Mouse (Mus musculus) kidney, postnatal 10 days (tissue): ENCODE results near the gene Kcnb1.
"Not testable (repeated sequence)": the region's sequence is repeated elsewhere in the genome, so short reads cannot be mapped to it uniquely, and the experiment has no call there.

ENCODE experiments used
- DNase-seq: peaks from one replicate; pipeline ENCODE4 v3.0.0; 2021; ENCODE audit warnings: mixed read lengths

The Kcnb1 gene

DNA sequence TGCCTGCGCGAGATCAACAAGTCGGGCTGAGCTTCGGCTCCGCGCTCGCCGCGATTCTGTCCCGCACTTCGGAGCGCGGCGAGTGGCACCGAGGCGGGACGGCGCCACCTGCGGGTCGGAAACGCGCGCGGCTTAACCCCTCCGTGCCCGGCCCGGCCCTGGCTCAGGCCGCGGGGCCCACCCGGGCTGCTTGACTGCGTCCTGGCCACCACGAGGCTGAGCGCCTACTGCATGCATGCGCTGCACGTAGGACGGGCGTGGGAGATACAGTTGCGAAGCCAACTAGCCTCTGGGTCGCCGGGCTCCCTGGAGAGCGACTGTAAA, at the start of gene Kcnb1:
Gene Kcnb1 (minus strand): TSS at position 80 of the 324 bp plus-strand sequence.
- DNase-seq: peak; percentile 90

DNA sequence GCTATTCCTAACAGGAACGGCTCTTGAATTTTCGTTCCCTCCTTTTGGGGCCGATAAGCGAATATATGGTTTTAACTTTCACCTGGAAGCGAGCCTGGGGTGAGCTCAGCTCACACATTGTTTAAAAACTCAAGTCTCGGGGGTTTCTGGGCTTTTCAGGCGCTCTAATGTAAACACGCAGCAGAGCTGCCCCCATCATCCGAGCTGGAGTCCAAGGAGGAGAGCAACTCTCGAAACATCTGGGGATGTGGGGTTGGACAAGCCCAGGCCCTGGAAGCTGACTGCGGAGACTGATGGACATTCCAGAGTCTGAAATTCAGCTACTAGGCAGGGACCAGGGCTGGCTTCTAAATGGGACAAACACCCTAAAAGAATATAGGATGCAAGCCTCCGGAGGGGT, 49.3 kb upstream of the Kcnb1 start:
- DNase-seq: no peak

- no peak for DNase-seq
These were observed 47.3 kb upstream of the Kcnb1 start for GRCm38 (mm10) chr2:167237224-167237623.

- DNase-seq: no peak
These were observed 46.2 kb upstream of the Kcnb1 start for GRCm38 (mm10) chr2:167236174-167236573.

DNA sequence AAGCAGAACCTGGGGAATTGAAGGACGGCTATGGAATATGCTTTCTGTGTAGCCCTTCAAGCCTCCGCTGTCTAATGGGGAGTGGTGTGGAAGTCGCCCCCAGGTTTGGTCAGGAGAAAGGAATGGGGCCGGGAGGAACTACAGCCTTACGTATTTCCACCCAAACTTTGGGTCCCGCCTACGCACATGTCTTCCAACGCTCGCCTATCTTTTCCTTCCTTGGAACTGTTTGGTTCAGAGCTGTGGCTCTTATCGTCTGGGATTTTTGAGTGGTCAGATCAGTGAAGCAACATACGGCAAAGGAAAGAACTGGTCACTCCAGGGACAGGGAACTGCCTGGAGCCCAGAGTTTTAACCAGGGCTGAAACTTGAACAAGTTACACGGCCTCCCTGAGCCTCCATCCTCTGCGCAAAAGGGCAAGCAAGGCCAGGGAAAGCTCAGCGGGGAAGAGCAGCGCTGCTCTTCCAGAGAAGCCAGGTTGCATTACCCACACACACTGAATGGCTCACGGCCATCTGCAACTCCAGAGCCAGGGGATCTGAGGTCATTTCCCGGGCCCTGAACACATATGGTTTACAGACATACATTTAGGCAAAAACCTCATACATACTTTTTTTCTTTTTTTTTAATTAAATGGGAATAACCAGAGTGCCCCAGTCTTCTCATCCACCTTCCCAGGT, 45.5 kb upstream of the Kcnb1 start:
- no peak for DNase-seq

DNA sequence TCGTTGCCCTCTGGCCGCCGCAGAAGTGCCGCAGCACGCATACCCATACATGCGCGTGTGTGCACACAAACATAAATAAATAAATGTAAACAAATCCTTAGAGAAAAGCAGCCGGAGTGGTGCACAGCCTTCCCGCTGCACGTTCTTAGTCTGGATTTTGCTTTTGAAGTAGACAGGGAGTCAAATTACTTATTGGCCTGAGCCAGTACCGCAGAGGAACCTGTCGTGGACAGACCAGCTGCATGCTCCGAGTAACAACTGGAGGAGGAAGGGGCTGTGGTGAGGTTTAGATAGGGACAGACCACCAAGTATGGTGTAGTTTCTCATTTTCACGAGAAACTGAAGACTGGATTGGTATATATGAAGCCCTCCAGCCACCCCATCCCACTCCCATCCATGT, 43.8 kb upstream of the Kcnb1 start:
- DNase-seq: no peak

- DNase-seq: no peak
These were observed 43.0 kb upstream of the Kcnb1 start for GRCm38 (mm10) chr2:167233009-167233335.

DNA sequence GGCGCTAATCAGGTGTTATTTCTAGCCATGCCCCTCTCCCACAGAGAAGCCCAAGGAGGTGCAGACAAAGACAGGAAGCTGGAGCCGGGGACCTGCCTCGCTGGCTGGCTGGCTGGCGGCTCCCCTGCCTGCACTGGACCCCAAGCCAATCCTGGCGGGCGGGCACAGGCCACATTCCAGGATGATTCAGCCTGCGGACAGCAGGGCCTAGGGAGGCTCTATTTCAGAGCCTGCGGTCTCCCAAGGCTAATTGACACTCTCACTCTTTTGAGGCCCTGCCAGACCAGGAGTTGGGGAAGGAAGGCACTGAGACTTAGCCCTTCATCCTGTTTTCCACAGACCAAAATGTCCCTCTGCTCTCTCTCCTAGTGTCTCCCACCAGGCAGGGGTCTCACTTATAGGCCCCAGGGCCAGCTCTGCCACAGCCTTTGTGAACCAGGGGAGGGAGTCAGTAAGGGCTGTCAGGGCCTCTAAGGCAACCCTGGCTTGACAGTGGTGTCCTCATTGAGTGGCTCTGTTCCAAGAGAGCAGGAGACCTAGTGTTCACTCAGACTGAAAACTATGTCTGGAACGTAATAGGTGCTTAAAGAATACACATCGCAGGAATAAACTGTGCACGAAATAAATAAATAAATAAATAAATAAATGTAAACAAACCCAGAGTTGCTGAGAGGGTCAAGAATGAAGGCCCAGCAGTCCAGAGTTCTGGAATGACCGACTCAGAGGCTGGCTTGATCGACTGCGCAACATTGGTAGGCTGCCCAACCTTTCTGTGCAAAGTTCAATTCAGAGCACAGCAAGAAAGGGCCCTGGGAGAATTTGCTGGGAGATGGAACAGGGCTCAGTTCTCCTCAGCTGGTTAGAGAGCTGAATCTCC, 42.4 kb upstream of the Kcnb1 start:
- DNase-seq: peak; percentile 62

DNA sequence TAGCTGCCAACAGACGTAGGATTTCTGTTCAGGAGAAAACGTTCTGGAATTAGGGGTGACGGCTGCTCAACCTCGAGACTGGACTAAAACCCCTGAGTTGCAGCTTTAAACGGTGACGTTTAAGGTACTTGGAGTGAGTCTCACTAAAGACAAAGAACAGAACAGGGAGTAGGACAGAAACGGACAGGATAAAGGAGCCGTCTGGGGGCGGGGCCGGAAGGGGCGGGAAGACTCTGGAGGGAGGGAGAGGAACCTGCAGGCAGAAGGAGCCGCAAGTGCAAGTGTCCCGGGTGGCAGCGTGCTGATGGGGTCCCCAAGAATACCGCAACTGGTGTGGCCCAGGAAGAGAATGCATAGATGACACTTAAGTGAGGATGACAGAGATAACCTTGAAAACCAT, 40.6 kb upstream of the Kcnb1 start:
- no peak for DNase-seq

DNA sequence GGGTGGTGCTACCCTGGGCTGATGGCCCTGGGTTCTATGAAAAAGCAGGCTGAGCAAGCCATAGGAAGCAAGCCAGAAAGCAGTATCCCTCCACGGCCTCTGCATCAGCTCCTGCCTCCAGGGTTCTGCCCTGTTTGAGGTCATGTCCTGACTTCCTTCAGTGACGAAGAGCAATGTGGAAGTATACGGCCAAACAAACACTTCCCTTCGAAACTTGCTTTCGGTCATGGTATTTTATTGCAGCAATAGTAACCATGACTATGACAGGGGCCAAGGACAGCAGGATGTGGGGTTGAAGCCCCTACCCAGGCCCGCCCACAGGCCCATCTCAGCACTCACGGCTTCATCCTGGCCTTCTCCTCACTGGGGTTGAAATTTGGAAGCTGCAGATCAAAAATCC, 35.0 kb upstream of the Kcnb1 start:
- DNase-seq: no peak

DNA sequence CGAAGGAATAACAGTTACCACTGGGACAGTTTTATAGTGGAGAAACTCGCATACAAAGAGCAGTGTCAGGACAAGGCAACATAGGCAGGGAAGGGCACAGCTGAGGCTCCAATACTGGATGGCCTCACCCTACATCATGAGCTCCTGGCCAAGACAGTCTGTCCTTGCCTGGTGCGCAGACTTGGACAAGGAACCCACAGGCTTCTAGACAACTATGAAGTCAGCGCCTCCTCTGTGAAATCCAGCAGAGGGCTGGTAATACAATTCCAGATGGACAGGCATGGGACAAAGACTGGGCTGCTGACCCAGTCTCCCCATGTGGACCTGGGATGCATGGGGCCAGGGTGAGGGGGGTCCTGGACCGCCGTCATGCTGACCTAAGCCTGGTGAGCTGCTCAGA, 34.2 kb upstream of the Kcnb1 start:
- DNase-seq: no peak

- DNase-seq: peak; percentile 88
These were observed 32.2 kb upstream of the Kcnb1 start for GRCm38 (mm10) chr2:167222152-167222551.

- DNase-seq: no peak
These were observed 31.3 kb upstream of the Kcnb1 start for GRCm38 (mm10) chr2:167221159-167221845.

DNA sequence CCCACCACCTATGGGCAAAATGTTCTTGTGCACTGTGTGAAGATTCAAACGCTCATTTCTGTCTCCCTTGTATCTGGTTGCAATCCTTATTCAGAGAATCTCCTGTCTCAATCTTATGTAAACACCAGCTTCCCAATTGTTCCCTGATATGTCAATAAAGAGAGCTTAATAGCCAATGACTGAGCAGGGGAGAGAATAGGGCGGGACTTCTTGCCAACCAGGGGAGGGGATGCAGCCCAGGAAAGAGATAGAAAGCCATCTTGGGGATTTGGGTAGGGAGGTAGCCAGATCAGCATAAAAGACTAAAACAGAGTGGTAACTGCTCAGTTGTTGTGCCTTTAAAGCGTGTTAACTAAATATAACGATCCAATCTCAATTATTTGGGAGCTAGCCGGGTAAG, 30.8 kb upstream of the Kcnb1 start:
- no peak for DNase-seq

DNA sequence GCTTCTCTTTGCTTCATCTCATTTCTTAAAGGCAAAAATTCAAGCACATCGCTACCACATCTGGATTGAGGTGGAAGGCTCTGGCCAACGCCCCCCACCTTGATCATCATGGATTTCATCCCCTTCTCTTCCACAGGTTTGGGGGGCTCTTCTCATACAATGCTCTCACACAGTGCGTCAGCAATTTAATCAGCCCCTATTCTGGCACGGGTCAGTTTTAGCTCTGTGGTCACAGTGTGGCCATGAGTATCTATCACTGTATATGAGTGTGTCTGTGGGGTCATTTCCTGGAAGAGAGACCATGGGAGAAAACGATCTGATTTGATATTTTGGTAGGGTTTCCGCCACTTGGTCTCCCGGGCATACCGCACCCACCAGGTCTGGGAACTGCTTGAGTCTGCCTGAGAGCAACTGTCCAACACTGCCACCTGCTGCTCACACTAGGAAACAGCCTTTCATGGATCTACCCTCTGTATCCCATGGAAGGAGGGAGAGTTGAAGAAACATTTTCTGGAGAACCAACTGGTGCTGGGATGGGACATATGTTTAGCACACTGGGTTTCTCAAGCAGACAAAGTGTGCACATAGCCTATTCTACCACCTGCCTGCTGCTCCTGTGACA, 29.3 kb upstream of the Kcnb1 start:
- DNase-seq: peak; percentile 93

DNA sequence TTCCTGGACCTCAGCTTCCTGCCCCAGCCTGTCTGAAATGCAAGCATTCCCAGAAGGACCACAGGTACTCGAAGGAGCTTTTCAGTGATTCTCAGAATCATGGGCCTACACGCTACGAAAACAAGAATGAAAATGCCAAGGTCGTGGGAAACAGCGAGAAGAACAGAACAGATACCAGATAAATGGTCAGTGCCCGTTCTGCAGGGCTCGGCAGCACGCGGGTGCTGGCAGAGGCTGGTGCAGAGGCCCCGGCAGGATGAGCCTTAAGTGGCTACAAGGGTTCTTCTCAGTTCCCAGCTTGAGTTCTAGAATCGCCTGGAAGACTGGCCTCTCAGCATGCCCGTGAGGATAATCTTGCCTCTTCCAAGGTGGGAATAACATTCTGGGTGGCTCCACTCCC, 23.7 kb upstream of the Kcnb1 start:
- DNase-seq: no peak

DNA sequence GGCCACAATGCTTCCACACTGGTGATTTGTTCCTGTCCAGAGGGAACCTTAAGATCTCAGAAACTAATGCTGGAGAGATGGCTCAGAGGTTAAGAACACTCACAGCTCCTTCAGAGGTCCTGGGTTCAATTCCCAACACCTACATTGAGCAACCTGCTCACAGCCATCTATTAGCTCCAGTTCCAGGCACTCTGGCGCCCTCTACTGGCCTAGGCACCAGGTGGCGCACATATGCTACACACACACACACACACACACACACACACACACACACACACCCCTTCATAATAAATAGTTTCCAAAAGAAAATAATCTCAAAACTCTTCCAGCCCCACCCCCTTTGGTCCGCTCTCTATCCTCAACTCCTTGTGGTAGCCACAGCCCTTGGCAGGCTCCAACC, 23.1 kb upstream of the Kcnb1 start:
- peak; percentile 47 for DNase-seq

GRCm38 (mm10) chr2:167212551-167212950, 22.6 kb upstream of the Kcnb1 start:
- DNase-seq: no peak

- DNase-seq: no peak
These were observed 22.1 kb upstream of the Kcnb1 start for GRCm38 (mm10) chr2:167212089-167212488.

DNA sequence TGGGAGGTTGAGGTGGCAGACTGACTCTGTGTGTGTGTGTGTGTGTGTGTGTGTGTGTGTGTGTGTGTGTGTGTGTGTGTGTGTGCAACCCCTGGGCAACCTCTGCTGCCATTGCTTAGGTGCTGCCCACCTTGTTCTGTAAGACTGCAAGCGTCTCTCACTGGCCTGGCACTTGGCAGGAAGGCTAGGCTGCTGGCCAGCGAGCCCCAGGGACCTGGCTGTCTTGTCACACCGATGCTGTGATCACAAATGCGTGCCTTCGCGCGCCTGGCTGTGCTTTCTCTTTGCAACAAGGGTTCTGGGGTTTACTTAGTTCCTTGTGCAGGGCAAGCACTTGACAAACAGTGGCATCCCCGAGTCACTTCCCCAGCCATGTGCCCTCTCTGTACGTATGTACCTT, 19.9 kb upstream of the Kcnb1 start:
- DNase-seq: no peak

- no peak for DNase-seq
These were observed 19.0 kb upstream of the Kcnb1 start for GRCm38 (mm10) chr2:167208984-167209383.

DNA sequence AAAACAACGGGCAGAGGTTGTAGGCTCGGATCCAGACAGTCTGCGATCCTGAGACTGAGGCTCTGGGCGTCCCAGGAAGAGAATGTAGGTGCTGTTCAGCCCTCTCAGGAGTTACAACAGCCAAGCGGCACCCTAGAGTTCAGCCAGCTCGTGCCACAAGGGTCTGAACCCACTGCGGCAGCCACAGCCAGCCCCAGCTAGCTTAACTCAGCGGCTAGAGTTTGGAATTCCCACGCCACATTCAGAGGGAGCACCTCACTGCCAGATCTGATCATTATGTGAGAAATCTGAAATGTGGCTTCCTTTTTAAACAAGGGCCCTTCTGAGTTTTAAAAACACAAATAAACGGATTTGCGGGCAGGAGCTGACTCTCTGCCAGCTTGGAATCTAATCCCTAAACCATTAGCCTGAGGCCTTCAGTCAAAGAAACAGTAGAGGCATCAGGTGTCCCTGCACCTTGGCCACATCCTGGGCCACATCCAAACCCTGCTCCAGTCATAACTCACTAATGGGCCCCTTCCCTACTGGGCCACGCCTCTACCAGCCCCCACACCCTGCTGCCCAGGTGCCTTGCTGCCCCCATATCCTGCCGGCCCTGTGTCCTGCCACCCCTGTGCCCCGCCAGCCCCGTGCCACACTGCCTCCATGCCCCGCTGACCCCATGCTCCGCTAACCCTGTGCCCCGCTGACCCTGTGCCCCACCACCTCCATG, 16.1 kb upstream of the Kcnb1 start:
- DNase-seq: no peak

- DNase-seq: not testable (repeated sequence)
These were observed 14.7 kb upstream of the Kcnb1 start for GRCm38 (mm10) chr2:167204686-167205085.
